Mouse (Mus musculus): ENCODE results near the gene Lsr. TPM values are rescaled to one million over a fixed set of nuclear protein-coding genes. Genes with fewer than 3 reads are reported as not detected.
"Not testable (repeated sequence)": the region's sequence is repeated elsewhere in the genome, so short reads cannot be mapped to it uniquely, and the experiment has no call there.

Lsr gene
- polyA plus RNA-seq, 1 experiment = not detected

- TF ChIP-seq GATA1 (IDR thresholded peaks at IDR 0.05; ENCODE audit: low read length) = no peak
Observed at GRCm38 (mm10) chr7:30954971-30955520, 18.2 kb downstream of the Lsr start.

DNA sequence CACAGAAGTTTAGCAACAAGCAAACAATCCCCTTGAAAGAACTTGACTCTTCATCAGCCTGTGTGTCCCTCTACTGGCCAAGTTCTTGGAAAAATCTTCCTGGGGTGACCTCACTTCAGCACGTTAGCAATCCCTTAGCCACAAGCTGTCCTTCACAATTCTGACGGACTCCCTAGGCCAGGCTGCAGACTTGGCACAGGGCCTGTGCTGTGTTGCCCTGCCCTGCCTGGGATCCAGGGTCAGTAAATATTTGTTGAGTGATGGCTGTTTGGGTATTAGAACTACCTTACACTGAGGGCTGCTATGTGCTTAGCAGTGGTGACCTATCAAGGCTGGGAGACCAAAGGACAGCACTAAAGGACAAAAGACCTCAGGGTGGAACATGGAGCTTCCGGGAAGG lies 19.2 kb downstream of the Lsr start:
- TF ChIP-seq GATA1 (IDR thresholded peaks at IDR 0.05; ENCODE audit: low read length) = no peak

- TF ChIP-seq GATA1 (IDR thresholded peaks at IDR 0.05; ENCODE audit: low read length) = no peak
Observed at GRCm38 (mm10) chr7:30953459-30953858, 19.8 kb downstream of the Lsr start.

DNA sequence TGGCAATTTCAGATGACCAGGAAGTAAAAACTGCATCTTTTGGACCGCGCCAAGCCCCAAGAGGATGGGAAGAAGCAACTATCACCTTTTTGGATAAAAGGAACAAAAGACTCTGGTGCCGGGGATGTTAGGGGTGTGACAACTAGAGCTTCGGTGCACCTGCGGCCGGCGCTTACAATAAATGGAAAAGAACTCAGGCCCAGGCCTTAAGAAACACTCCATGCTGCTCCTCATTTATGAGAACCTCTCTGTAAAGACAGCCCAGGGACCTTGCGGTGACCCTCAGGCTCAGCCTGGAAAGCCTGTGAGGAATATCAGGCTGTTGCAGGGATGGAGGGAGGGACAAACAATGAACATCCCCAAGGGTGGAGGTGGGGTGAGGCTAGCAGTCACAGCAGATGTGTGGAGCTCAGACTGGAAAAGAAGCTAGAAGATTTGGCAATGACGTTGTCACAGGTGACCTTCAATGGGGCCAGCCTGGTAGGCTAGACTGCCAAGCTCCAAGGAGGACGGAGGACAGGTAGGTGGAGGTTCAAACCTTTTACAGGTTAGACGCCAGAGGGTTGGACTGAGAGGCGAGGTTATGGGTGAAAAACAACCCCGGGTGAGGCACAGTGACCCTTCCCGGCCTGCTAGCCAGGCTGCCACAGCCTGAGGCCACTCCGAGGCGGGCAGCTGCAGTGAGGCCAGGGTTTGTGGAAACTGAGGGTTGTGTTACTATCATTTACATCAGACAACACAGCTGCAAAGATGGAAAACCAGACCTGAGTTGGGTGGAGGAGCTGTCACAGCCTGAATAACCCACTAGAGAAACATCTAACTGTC lies 20.6 kb downstream of the Lsr start:
- no peak for TF ChIP-seq GATA1 (IDR thresholded peaks at IDR 0.05; ENCODE audit: low read length)

- TF ChIP-seq GATA1 (IDR thresholded peaks at IDR 0.05; ENCODE audit: low read length) = no peak
Observed at GRCm38 (mm10) chr7:30945876-30946275, 27.4 kb downstream of the Lsr start.

GRCm38 (mm10) chr7:30943909-30944635 lies 29.2 kb downstream of the Lsr start, which contains the start of gene Hamp:
TSS of gene Hamp (minus strand) at chr7:30944032.
- no peak for TF ChIP-seq GATA1 (IDR thresholded peaks at IDR 0.05; ENCODE audit: low read length)

- not testable (repeated sequence) for TF ChIP-seq GATA1 (IDR thresholded peaks at IDR 0.05; ENCODE audit: low read length)
Observed at GRCm38 (mm10) chr7:30924581-30924980, 48.7 kb downstream of the Lsr start, which contains the start of gene Hamp2. TSS of gene Hamp2 (minus strand) at chr7:30924681.

GRCm38 (mm10) chr7:30924071-30924470 lies 49.2 kb downstream of the Lsr start:
- no peak for TF ChIP-seq GATA1 (IDR thresholded peaks at IDR 0.05; ENCODE audit: low read length)

DNA sequence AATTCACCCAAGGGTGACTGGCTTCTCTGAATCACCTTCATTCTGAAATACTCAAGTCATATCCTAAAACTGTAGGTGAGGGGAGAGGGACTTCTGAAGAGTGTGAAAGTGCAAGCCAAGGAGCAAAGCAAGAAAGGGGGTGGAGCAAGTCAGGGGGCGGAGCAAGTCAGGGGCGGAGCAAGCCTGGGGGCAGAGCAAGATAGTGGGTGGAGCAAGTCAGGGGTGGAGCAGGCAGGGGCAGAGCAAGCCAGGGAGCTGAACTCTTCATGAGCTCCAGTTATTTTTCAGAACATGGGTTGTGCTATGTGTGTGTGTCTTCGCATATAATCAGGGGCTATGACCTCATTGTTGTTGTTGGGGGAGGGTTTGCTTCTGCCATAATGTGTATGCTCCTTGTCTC lies 53.0 kb downstream of the Lsr start:
- TF ChIP-seq GATA1 (IDR thresholded peaks at IDR 0.05; ENCODE audit: low read length) = no peak

DNA sequence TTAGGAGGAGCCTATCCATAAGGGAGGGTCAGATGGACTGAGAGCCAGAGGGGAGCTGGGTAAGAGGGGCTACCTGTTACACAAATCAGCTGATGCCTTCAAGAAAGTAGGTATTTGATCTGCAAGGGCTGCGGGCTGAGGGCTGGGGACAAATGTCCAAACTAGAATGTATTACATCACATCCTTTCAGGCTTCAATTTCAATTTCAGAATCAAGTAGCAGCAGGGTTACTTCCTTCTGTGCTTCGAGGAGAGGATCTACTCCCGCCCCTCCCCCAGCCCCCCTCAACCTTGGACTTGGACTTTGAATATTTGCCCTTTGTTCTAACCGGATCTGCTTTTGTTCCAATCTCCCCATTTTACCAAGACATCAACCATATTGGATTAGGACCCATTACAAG lies 56.0 kb downstream of the Lsr start:
- no peak for TF ChIP-seq GATA1 (IDR thresholded peaks at IDR 0.05; ENCODE audit: low read length)

GRCm38 (mm10) chr7:30916713-30917112 lies 56.6 kb downstream of the Lsr start:
- TF ChIP-seq GATA1 (IDR thresholded peaks at IDR 0.05; ENCODE audit: low read length) = no peak

GRCm38 (mm10) chr7:30914732-30915131 lies 58.5 kb downstream of the Lsr start, which contains the start of gene Mag:
TSS of gene Mag (minus strand) at chr7:30914873.
- TF ChIP-seq GATA1 (IDR thresholded peaks at IDR 0.05; ENCODE audit: low read length) = no peak

GRCm38 (mm10) chr7:30909773-30910172 lies 63.5 kb downstream of the Lsr start:
- no peak for TF ChIP-seq GATA1 (IDR thresholded peaks at IDR 0.05; ENCODE audit: low read length)

DNA sequence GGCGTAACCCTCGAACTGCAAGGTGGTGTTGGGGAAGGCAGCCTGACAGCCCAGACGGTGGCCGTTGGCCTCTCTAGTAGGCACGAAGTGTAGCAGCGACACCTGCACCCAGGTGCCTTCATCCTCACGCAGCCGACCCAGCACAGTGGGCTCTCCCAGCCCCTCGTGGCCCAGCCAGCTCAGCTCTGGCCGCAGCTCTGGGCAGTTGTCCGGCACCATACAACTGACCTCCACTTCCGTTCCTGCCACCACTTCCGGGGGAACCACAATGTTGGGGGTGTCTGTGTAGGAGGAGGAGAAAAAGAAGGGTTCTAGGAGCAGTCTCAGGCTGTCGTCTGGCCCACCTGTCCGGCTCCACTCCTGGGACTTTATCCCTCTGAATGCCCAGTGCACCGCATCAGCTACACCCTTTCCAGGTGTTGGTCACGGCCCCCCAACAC lies 64.3 kb downstream of the Lsr start:
- TF ChIP-seq GATA1 (IDR thresholded peaks at IDR 0.05; ENCODE audit: low read length) = no peak

DNA sequence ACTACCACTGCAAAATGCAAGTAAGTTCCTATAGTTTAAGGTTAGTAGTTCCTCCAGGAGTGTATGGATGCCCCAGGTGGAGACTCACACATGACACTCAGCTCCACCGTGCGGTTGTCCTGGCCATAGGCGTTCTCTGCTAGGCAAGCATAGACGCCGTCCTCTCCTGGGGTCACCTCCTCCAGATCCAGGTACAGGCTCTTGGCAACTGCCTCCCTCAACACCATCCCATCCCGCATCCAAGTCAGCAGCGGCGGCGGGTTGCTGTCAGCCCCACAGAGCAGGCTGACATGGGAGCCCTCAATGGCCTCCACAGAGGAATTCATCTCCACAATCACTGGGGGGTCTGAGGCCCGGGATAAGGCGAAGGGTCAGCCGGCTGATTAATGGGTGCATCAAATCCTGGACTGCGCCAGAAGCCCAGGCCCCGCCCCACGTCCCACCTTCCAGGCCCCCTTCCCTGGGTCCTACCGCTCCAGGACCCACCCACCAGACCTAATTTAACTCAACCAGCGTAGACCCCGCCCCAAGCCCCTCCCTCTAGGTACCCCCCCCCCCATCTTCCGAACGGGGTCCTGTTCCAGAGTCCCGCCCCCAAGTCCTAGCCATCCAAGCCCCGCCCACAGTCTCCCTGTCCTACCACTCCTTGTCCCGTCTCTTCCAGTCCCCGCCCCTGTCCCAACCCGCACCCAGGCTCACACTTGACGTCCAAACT lies 64.8 kb downstream of the Lsr start:
- no peak for TF ChIP-seq GATA1 (IDR thresholded peaks at IDR 0.05; ENCODE audit: low read length)

Other genes starting within 250 kb of the Lsr start
- gene Tmem147, start 243.9 kb downstream of the Lsr start, polyA plus RNA-seq (2012) = 197 and 201 TPM in 2 replicates
- gene Gapdhs, start 229.8 kb downstream of the Lsr start, polyA plus RNA-seq (2012) = not detected in 2 replicates
- gene Sbsn, start 222.0 kb downstream of the Lsr start, polyA plus RNA-seq (2012) = 5.3 and 6.4 TPM in 2 replicates
- gene Dmkn, start 209.7 kb downstream of the Lsr start, polyA plus RNA-seq (2012) = 0.17 TPM in 1 of 2 replicates, not detected in the other
- not detected in 2 replicates for gene Krtdap, start 185.6 kb downstream of the Lsr start, polyA plus RNA-seq (2012)
- not detected in 2 replicates for gene Ffar2, start 149.7 kb downstream of the Lsr start, polyA plus RNA-seq (2012)
- gene Ffar3, start 117.3 kb downstream of the Lsr start, polyA plus RNA-seq (2012) = not detected in 2 replicates
- not detected in 2 replicates for gene Ffar1, start 111.9 kb downstream of the Lsr start, polyA plus RNA-seq (2012)
- not detected in 2 replicates for gene Cd22, start 93.1 kb downstream of the Lsr start, polyA plus RNA-seq (2012)
- gene Mag, start 58.6 kb downstream of the Lsr start, polyA plus RNA-seq (2012) = not detected in 2 replicates
- gene Hamp2, start 48.8 kb downstream of the Lsr start, polyA plus RNA-seq (2012) = not detected in 2 replicates
- gene Hamp, start 29.4 kb downstream of the Lsr start, polyA plus RNA-seq (2012) = not detected in 2 replicates
- 162 and 181 TPM in 2 replicates for gene Usf2, start 16.7 kb downstream of the Lsr start, polyA plus RNA-seq (2012)
- gene Fam187b, start 326 bp upstream of the Lsr start, polyA plus RNA-seq (2012) = not detected in 2 replicates
- gene Fxyd5, start 69.0 kb upstream of the Lsr start, polyA plus RNA-seq (2012) = 0.09 and 0.35 TPM in 2 replicates
- gene Fxyd7, start 78.0 kb upstream of the Lsr start, polyA plus RNA-seq (2012) = not detected in 2 replicates
- gene Fxyd1, start 83.7 kb upstream of the Lsr start, polyA plus RNA-seq (2012) = not detected in 2 replicates
- gene Lgi4, start 85.9 kb upstream of the Lsr start, polyA plus RNA-seq (2012) = not detected in 2 replicates
- not detected in 2 replicates for gene Fxyd3, start 103.2 kb upstream of the Lsr start, polyA plus RNA-seq (2012)
- gene Hpn, start 141.8 kb upstream of the Lsr start, polyA plus RNA-seq (2012) = 0.16 and 0.21 TPM in 2 replicates
- gene Scn1b, start 153.5 kb upstream of the Lsr start, polyA plus RNA-seq (2012) = 0.11 and 0.17 TPM in 2 replicates
- 89.7 and 102 TPM in 2 replicates for gene Gramd1a, start 182.4 kb upstream of the Lsr start, polyA plus RNA-seq (2012)

All from G1E-ER4 (cell line).